Mouse (Mus musculus) testis, adult 2 months (tissue): ENCODE data around the gene Ly6g6d.

Source experiments
- CTCF ChIP-seq: fragments of 200-500 bp; IDR thresholded peaks from 2 replicates; pipeline ENCODE4 v1.5.1; 2012; ENCODE audit warnings: low read depth, mild to moderate bottlenecking, inconsistent platforms, low read length, moderate library complexity; ENCODE audit not compliant: control insufficient read depth, insufficient read depth, insufficient replicate concordance
- POLR2A ChIP-seq: fragments of 200-500 bp; IDR thresholded peaks from 2 replicates; pipeline ENCODE4 v1.6.1; 2012; ENCODE audit warnings: low read depth, mild to moderate bottlenecking, inconsistent platforms, low read length, moderate library complexity; ENCODE audit not compliant: control insufficient read depth

- no peak for TF ChIP-seq CTCF
- no peak for TF ChIP-seq POLR2A
These were observed 32.7 kb downstream of the Ly6g6d start for GRCm38 (mm10) chr17:35044904-35045806.
